Mouse (Mus musculus): Measurements from ENCODE around the gene Gm11273.

- TF ChIP-seq CTCF (IDR thresholded peaks at IDR 0.05; ENCODE audit: low read depth) (no peak), EP300 (IDR thresholded peaks at IDR 0.05; ENCODE audit: low read depth) (no peak)
Observed at GRCm38 (mm10) chr13:21467336-21467735, 33.9 kb downstream of the Gm11273 start.

Data from liver, postnatal 0 days (tissue).